Mouse (Mus musculus) kidney, postnatal 10 days (tissue): ENCODE measurements around the gene Gak.

ENCODE experiments used
- DNase-seq: peaks from one replicate; pipeline ENCODE4 v3.0.0; 2021; ENCODE audit warnings: mixed read lengths

Gene Gak

DNA sequence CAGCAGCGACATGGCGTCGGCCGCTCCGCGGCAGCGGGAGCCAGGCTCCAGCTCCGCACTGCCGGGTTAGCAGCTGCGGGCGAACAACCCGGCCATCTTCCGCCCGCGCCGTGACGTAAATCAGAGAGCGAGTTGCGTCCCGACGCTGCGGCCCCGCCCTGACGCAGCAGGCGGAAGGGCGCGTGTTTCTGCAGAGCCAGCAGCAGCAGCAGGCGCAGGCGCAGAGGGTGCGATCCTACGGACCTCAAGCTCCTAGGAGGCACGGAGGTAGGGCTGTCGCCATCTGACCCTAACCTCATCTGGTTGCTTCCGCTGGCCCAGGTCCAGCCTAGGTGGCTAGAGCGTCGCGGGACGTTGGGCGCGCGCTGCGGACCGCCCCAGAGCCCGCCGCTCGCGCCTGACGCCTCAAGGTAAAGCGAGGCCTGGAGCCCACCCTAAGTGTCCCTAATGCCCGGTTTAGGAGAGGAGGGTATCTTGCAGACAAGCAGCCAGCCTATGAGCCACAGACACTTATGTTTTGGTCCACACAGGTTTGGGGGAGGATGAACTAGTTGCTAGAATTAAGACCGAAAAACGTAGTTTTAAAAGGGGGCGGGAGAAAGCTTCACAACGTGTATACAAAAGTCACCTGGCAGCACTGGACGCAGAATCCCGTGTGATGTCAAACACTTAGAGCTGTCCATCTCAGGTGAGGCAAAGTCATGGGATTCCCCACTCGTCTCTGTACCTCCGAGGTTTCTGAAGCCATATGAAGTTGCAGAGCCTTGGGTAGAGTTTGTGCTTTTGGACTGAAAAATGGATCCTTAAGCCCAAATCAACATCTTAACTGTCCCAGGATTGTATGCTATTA, at the start of gene Gak, which contains the start of gene Tmem175:
Gak (minus strand) TSS at position 122 of the 850 bp plus-strand sequence.
Tmem175 (plus strand) TSS at position 137 of the 850 bp plus-strand sequence.
- peak; percentile 96 for DNase-seq

GRCm38 (mm10) chr5:108678296-108678854, 48.8 kb upstream of the Gak start:
- peak; percentile 53 for DNase-seq

- peak; percentile 77 for DNase-seq
Measured at GRCm38 (mm10) chr5:108677605-108678295, 48.2 kb upstream of the Gak start.

DNA sequence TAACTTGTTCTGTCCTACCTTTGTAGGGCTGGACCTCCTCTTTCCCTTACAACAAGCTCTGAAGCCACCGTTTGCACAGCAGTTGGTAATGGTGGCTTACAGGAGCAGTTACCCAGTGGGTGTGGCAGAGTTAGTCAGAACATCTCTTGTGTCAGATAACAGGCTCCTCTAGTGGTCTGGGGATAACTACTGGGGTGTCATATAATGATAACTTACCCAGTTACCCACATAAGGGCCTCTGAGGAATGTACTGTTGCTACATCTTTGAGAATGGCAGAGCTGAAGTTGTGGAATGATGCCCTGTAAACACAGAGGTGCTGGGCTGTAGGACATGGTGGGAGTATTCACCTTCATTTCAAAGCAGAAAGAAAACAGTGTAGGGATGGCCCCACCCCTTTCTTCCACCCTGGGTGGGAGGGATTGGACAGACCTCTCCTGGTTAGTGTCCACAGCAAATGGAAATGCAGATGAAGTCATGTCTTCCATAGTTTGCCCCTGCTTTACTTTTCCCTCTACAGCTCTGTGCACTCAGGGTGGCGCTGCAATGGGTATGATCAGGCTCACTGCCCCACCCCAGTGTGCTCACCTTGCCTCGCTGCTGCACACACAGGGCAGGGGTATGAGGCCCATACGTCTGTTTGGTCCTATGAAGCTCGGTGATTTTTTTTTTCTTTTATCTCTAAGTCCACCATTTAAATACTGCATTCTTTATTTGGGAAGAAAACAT, 47.4 kb upstream of the Gak start:
- no peak for DNase-seq

GRCm38 (mm10) chr5:108675251-108675816, 45.8 kb upstream of the Gak start, which contains the start of gene Slc26a1:
Gene Slc26a1 (minus strand): TSS chr5:108675569.
- peak; percentile 54 for DNase-seq

DNA sequence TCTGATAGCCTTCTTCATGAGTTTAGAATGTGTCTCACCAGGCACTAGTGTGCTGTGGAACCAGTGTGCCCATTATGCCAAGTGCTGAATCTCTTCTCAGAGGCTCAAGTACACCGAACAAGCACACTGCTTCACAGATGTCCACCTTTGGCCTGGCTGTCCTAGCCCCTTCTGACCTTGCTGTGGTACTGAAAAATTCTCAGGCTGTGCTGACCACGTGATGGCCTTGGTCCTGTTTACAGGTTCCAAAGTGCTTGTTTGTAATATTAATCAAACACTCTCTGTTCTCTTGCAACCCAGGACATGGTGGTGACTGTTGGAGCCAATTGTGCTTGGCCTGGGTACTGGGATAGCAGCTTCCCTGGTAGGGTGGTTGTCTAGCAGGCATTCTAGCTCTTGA, 45.1 kb upstream of the Gak start:
- DNase-seq = peak; percentile 55

- DNase-seq = no peak
Measured at GRCm38 (mm10) chr5:108671757-108672156, 42.2 kb upstream of the Gak start.

DNA sequence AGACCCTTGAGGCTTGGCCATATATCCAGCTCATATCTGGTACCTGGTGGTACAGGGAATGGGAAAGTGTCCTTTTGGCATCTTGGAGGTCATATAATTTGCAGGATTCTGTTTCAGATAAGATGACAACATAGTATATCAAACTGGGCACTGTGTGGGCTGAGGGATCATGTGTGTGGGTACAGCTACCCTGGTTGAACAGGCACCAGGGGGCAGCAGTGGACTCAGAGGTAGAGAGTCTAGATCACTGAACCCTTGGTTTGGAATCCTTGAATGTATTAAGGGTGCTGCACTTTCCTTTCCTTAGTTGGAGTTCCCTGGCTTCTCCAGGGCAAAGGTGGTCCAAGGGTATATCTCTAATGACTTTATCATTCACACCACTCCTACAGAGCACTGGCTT, 41.2 kb upstream of the Gak start:
- peak; percentile 81 for DNase-seq

GRCm38 (mm10) chr5:108669986-108670385, 40.4 kb upstream of the Gak start:
- no peak for DNase-seq

- peak; percentile 91 for DNase-seq
Measured at GRCm38 (mm10) chr5:108668977-108669936, 39.7 kb upstream of the Gak start, which contains the start of gene Dgkq. Gene Dgkq (minus strand): TSS chr5:108669672.

DNA sequence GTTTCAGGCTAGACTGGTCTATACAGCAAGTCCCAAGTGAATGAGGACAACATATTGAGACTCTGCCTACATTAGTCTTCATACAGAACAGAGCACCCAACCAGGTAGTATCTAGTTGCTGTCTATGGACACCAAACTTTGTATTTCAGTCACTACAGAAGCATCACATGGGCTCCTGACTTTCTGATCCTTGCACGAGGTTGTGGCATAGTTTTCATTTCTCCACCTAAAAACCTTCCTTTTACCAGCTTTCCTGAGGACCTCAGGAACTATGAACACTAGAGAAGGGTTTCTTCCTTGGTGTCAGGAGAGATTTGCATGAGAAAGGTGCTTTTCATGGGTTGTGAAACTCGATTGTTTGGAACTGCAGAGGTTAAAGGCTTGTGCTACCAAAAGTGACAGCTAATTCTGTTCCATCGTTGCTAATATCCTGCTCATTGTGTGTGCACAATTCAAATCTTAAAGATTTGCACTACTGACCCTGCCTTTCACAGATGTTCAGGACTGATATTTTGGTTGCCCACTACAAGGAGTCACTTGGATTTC, 38.9 kb upstream of the Gak start:
- DNase-seq = no peak

DNA sequence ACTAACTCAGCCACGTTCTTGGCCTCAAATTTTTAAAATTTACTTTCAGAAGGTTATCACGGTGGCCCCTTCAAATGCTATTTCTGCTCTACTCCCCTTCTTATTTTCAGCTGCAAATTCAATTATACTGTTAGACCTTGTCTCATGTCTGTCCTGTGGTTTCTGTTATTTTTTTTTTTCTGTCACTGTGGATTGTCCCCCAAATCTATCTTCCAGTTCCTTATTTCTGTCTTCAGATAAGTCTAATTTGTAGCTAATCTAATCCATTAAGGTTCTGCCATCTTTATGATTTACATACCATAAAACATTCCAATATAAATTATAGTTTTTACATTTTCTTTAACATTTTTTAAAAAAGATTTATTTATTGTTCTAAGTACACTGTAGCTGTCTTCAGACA, 37.8 kb upstream of the Gak start:
- DNase-seq = no peak

DNA sequence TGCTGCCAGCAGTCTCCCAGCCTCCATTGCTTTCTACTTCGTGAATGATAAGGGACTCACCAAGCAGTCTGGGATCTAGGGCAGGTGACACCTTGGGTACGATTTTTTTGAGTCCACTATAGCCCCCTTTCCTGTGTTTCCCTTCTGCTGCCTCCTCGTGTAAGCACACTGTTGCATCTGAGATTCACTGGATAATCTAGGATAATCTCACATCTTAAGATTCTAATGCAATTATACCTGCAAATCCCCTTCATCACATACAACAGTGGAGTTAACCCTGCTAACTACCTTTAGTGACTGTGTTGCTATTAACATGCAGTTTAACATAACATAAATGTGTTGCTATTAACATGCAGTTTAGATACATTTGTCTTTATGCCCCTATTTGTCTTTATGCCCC, 35.5 kb upstream of the Gak start:
- no peak for DNase-seq

GRCm38 (mm10) chr5:108662772-108663171, 33.2 kb upstream of the Gak start:
- DNase-seq = no peak

DNA sequence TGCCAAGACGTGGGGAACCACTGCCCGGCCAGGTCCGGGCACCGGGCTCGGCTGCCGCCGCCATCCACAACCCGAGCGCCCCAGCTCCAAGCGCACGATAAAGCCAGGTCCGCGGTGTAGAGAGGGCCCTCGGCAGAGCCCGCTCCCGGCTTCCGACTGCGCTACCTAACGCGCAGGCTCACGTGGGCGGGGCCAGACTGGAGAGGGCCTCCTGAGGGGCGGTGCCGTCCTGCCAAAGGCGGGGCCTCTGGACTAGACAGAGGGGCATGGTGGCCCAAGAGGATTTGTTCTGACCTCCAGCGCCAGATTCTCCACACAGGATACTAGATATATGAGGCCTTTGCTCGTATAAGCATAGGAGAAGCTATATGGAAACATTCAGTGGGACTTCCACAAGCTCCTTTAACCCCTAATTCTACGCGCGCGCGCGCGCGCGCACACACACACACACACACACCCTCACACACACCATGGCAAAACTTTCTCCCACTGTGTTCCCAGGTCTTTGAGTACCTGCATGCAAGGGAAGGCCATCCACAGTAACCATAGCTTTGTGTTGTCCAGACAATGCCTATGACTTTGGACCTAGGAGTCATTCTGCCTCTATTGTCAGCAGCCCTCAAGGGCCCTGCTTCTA, 31.2 kb upstream of the Gak start:
- DNase-seq = peak; percentile 97

- DNase-seq = no peak
Measured at GRCm38 (mm10) chr5:108659698-108660631, 30.4 kb upstream of the Gak start, which contains the start of gene Idua. Gene Idua (plus strand): TSS chr5:108660331.

- DNase-seq = no peak
Measured at GRCm38 (mm10) chr5:108658611-108659010, 29.1 kb upstream of the Gak start.

DNA sequence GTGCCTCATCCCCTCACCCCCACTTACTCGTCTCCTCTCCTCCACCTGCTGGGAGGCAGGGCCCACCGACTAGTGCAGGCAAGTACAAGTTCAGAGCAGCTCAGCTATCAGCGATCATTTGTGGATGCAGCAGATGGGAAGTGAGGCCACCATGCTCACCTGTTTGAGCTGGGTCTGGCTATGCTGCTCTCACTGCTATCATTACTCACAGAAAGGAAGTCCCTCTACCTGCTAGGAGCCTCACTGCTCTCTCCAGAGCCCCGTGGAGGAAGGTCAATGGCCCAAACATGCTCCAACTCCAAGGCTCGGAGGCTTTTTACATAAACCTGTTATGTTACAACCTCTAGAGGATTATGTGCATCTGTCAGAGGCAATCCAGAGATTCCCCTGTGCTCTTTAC, 27.9 kb upstream of the Gak start:
- DNase-seq = no peak
